Mouse (Mus musculus) common myeloid progenitor, adult 5-6 weeks (primary cell): ENCODE results near the gene Ccdc88b. TPM values are rescaled to one million over a fixed set of nuclear protein-coding genes. Genes with fewer than 3 reads are reported as not detected.
A peak's percentile ranks its signal among the peaks of the same experiment; 100 is the strongest.

Source experiments
- ATAC-seq: replicated peaks from 2 replicates; pipeline ENCODE4 v1.8.0; 2016; ENCODE audit warnings: low read depth, mild to moderate bottlenecking, moderate TSS enrichment, inconsistent platforms; ENCODE audit not compliant: poor library complexity, severe bottlenecking
- total RNA-seq: library from RNA; stranded (forward); fragments of 200-1000, 187-1606 nt; gene quantifications from 2 replicates; pipeline ENCODE4 v1.2.3, GENCODE M21; 2017

Gene Ccdc88b
- total RNA-seq, 1 experiment from 2014 or later, result 65.5 TPM

DNA sequence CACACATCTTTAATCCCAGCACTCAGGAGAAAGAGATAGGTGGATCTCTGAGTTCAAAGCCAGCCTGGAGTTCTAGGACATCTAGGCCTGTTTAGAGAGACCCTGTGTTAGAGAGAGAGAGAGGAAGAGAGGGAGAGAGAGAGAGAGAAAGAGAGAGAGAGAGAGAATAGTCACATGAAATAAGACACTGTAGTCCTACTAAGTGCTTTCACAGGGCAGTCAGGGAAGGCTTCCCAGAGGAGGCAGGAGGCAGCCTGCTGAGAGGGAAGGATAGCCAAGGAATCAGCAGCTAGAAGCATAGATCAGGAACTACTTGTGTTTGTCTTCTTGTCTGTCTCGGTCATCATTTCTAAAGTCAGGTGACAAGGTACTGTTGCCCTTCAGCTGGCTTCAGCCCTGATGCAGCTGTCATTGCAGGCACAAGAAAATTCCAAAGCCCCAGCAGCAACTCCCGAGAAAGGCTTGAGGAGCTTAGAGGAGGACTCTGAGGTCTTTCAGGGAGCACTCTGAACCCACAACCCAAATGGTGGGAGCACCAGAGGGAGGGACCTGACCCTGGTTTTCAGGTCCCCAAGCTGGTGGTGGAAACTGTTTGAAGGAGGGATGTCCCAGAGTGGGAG lies 1.1 kb upstream of the Ccdc88b start:
- ATAC-seq, result no peak

GRCm38 (mm10) chr19:6857391-6858005 lies 513 bp downstream of the Ccdc88b start:
- peak; percentile 19; the same call in 1 of the 2 replicates for ATAC-seq

DNA sequence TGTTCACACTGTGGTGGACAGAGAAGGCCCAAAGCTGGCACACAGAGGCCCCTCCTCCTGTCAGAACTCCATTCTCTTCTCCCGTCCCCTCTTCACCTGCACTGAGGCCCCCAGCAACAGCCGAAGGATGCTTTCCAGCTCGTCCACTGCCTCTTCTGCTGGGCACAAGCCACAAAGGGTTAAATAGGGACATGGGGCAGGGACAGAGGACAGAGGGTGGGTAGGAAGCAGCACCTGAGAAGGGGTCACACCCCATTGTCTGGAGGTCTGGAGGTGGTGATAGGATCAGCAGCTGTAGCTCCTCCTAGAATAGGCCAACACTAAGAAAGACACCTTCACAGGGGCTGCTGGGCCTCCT lies 1.0 kb downstream of the Ccdc88b start:
- ATAC-seq, result no peak

DNA sequence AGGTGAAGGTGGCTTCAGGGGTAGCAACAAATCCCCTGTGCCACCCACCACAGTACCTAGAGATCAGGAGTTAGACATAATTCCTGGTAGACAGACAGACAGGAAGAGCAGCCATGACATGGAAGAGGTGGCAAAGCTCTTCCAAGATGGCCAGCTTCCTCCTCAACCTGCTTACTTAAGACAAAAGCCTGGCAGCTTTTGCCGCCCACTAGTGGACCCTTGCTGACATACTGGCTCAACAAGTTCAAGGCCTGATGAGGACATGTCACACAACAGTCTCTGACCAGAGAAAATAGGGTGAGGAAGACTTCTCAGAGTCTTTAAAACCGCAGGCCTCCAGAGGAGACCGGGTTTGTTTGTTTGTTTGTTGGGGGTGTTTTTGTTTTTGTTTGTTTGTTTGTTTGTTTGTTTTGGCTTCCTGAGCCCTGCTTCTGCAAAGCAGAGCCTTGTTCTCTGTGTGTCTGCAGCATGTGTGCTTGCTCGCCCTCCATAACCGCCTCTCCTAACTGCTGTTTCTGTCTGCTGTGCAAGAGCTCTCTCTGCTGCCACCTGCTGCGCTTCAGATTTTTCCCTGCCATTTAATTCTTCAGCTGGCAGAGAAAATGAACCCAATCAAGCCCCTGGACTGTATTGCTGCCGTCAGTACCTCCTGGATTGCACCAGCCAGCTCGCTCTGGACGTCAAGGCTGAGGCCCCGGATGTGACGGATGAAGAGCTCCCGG lies 1.6 kb downstream of the Ccdc88b start:
- peak; percentile 33; the same call in 1 of the 2 replicates for ATAC-seq

DNA sequence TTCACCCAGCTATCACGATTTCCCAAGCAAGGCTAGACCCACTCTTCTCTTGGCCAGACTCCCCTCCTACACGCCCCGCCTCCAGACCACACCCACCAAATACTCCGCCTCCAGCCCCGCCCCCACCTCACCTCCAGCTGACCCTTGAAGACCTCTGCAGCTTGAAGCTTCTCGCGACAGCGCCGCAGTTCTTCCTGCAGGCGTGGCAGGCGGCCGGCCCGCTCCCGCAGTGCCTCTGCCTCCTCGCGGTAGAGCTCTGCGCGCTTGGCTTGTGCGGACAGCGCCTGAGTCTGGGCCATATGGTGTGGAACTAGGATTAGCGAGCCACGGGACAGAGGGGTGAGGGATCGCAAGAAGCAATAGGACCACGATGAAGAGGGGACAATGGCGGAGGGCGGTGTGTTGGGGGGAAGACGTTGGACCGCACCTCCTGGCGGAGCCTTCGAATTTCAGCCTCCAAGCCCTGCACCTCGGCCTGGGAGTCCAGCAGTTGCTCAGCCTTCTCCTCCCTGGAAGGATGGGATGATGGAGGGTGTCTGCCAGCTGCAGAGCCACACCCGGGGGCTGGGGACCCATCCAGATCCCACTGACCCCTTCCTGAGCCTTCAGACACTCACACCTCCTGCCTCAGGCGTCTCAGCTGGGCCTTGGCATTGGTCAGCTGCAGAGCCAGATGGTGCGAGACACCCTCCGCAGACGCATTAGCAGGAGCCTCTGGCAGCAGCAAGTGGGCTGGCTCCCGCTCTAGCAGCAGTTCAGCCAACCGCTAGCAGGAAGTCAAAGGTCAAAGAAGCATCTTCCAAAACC lies 2.6 kb downstream of the Ccdc88b start:
- ATAC-seq, result no peak

GRCm38 (mm10) chr19:6854658-6855057 lies 3.4 kb downstream of the Ccdc88b start:
- ATAC-seq, result no peak

DNA sequence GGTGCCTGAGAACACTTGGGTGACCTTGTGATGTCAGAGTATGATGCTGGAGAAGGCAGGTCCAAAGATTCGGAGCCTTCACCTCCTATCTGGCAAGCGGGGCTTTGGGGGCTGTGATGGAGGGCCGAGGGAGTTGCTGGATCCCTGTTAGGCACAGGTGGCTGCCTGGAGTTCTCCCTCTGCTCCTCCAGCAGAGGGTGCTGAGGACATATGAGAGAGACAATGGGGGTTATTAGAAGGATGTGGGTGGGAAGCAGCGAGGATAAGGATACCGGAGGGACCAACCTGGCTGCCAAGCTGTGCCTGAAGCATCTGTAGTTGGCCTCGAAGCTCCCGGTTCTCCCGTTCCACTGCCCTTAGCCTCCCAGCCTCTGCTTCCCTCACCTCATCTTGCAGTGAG lies 4.1 kb downstream of the Ccdc88b start:
- no peak for ATAC-seq

GRCm38 (mm10) chr19:6852393-6853305 lies 5.4 kb downstream of the Ccdc88b start:
- no peak for ATAC-seq

DNA sequence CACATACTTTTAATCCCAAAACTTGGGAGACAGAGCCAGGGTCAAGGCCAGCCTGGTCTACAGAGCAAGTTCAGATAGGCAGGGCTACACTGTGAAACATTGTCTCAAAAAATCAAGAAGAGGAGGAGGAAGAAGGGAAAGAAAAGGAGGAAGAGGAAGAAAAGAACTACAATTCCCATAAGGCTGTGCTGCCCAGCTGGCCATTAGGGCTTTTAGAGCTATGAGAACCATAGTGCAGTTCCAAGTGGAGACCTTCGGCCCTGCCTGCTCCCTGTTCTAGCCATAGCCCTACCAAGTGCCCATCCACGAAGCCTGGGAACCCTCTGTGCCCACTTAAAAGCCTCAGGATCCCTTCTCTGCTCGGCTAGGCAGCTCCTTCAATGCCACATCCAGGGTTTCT lies 6.5 kb downstream of the Ccdc88b start:
- ATAC-seq, result no peak

GRCm38 (mm10) chr19:6849506-6850068 lies 8.4 kb downstream of the Ccdc88b start:
- ATAC-seq, result no peak

DNA sequence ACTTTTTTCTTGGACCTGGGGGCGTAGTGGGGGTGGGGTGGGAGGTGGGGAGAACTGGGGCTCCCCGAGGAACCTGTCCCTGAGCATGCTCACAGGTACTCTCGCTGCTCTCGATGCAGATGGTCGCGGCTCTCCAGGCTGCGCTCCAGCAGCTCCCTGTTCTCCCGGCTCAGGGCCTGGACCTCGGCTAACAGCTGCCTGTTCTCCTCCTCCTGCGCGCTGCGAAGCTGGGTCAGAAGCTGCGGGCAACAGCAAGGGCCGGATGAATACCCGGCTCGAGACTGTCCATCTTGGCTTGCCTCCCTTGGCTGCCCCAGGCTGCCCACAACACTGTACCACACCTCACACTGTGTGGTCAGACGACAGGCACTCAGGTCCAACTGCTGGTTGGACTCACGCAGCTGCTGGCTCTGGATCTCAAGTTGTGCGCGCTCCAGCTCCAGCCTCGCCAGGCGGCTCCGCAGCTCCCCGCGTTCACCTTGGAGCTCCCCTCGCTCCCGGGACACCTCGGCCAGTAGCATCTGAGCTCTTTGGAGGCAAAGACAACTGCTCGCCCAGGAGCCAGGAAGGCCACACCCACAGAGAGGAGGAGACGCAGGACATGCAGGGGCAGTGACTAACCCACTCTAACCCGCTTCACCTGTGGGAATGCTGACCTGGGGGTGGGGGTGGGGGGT lies 10.0 kb downstream of the Ccdc88b start:
- no peak for ATAC-seq

DNA sequence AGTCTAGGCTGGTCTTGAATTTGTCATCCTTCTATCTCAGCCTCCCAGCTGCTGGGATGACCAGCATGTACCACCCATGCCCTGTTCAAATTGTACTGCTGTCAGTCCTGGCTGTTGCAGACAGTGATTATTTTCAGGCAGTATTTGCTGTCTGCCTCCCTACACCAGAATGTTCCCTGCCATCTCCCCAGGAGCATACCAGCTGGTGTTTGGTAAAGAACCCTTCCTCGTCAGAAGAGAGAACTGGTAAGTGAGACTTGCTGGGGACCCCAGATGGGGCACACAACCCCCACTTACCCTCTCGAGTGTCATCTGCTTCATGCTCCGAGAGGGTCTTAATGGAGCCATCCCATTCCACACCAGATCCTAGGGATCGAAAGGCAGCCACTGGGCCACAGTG lies 12.0 kb downstream of the Ccdc88b start:
- no peak for ATAC-seq

DNA sequence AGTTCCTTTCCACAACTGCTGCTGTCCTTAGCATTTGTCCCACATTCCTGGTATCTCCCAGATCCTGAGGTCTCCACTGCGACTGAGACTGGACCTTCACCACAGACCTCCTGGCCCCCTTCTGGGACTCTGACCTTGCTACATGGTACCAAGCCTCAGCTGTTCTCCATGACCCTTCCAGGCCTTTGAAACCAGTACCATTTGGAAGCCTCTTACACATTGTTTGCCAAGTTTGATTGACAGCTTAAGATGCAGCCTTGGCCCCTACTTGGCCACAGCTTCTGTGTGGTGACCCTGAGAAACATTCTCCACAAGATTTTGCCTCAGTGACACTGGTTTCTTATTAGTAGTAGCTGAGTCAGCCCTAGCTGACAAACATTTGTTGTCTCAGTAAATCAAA lies 15.7 kb downstream of the Ccdc88b start:
- ATAC-seq, result no peak

GRCm38 (mm10) chr19:6841292-6841597 lies 16.8 kb downstream of the Ccdc88b start:
- no peak; the same call in 1 of the 2 replicates for ATAC-seq

- peak; percentile 67 for ATAC-seq
Observed at GRCm38 (mm10) chr19:6840475-6841291, 17.3 kb downstream of the Ccdc88b start, which contains the start of gene Rps6ka4. Rps6ka4 (minus strand) TSS chr19:6840636.

- no peak for ATAC-seq
Observed at GRCm38 (mm10) chr19:6839615-6840474, 18.2 kb downstream of the Ccdc88b start.

DNA sequence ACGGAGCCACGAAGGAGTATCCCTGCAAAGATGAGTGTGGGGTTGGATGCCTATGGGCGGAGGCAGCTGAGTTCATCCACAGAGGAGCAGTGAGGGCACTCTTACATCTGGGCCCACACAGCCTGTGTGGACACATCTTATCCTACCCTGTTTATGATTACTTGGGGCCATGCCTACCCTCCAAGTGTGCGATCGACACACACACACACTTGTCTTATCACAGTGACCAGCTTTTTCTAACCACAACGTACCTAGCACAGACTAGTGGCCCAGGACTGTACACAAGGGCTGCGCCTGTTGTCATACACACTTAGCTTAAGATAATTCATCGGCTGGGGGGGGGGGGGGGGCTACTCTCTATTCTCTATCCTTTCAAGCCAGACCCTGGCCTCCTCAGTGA lies 25.6 kb downstream of the Ccdc88b start:
- peak; percentile 60; the same call in 1 of the 2 replicates for ATAC-seq
